Mouse (Mus musculus): ENCODE results near the gene Wnk1.
A peak's percentile ranks its signal among the peaks of the same experiment; 100 is the strongest.

The Wnk1 gene

DNA sequence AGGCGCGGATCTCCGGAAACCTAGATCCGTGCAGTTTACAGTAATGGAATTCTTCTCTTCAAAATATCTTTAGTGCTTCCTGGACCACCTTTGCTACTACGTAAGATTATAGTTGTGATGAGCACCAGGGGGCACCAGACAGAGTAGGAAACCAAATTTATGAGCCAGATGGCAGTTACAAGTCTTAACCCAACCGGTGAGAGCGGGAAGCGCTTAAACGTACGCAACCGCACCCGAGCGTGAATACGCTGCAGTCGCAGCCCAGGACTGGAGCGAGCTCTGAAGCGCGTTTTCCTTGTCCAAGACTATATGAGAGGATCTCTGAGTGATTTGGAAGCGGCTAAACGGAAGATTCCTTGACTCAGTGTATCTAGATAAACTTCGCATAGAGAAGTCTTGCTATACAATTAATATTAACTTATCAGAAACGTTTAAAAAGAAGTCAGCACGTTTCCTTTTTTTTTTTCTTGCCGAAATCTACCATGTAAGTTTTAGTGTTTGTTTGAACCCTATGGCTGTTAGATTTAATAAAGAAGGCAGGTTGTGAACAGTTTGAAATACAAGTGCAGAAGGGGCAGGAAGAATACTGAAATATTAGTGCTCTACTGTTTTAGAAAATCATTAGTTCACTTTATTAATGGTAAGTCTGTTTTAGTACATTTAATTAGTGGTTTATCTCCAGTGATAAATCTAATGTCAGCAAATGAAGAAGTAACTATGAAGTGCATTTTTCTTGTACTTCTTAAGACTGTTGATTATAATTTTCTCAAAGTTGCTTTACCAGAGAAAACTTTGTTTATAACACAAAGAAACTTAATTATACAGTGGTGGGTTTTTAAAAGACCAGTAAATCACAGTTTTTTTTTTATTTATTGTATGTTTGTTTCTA, 1.4 kb upstream of the Wnk1 start:
- DNase-seq, result peak; percentile 77

DNA sequence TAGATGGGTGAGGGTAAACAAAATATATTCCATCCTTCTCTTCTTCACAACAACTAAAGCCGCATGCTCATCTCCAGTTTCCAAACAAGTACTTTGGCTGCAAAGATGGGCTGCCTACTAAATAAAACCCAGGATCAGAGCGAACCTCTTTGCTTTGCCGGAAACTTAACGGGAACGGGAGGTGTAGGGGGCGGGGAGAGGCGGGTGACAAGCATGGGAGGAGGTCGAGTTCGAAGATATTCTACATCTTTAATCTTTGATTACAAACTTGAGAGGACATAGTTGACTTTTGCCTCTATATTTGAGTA, 738 bp upstream of the Wnk1 start:
- peak; percentile 54 for DNase-seq

DNA sequence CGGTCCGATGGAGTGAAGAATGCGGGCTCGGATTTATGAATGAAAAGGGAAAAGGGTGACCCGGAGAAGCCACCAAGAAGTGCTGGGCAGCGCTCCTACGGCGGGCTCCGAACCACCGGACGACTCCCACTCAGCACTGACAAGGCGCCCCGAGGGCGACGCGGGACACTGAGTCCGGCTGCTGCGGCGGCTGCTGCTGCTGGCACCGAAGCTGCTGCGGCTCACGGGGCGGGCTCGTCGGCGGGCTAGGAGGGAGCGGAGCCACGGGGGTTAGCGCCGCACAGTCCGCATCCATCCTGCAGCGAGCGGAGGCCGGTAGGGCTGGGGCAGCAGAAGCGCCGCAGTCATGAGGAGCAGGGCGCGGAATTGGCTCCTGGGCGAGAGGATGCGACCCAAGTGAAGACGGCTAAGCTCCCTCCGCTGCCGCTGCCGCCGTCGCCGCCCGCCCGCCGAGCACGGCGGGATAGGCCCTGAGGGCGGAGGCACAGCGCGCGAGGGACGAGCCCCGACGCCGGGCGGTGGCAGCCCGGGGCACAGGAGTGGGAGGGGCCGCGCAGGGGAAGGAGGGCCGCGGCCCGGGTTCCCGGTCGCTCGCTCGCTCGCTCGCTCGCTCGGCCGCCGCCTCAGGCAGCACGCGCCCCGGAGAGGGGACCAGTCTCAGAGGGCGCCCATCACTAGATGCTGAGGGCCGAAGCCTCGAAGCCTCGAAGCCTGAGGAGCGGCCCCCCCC, 671 bp downstream of the Wnk1 start:
- peak; percentile 77 for DNase-seq

GRCm38 (mm10) chr6:120037004-120037635, 1.4 kb downstream of the Wnk1 start:
- DNase-seq, result peak; percentile 69

GRCm38 (mm10) chr6:120024577-120024976, 13.9 kb downstream of the Wnk1 start:
- no peak for DNase-seq

DNA sequence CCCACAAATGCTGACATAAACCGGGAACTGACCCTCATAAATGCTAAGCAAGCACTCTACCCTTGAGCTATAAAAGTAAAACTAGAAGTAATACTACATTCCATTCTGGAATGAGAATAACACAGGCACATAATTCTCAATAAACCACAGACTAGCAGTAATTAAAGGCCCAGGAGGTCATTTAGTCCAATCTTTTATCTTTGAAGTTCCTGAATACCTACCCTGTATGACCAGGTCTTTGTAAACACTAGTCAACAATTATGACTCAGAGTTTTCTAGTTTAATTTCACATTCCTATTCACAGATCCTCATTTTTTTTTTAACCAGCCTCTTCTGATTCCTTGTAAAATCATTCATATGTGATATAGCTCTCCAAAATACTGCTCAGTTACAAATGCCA, 14.7 kb downstream of the Wnk1 start:
- DNase-seq, result no peak

DNA sequence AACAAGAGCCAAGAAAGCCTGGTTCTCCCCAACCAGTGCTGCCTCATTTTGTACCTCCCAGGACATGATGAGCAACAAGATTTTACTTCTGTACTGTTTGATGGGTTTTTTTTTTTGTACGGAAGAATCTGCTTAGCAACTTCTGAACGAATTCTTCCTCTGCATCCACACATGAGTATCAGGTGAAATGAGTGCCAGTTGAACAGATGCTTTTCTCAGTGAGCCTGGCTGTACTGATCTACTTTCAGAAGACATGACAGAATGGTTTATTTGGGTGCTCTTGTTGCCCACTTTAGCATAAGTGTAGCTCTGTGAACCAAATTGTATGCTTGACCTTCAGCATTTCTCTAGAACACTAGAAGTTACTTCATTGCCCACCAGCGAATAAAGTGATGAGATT, 16.4 kb downstream of the Wnk1 start:
- no peak for DNase-seq

- DNase-seq, result no peak
These were observed 18.8 kb downstream of the Wnk1 start for GRCm38 (mm10) chr6:120019697-120020096.

- no peak for DNase-seq
These were observed 25.3 kb downstream of the Wnk1 start for GRCm38 (mm10) chr6:120013125-120013524.

- no peak for DNase-seq
These were observed 27.0 kb downstream of the Wnk1 start for GRCm38 (mm10) chr6:120011440-120011839.

- no peak for DNase-seq
These were observed 27.5 kb downstream of the Wnk1 start for GRCm38 (mm10) chr6:120011001-120011400.

GRCm38 (mm10) chr6:120010535-120010934, 27.9 kb downstream of the Wnk1 start:
- no peak for DNase-seq

- no peak for DNase-seq
These were observed 36.8 kb downstream of the Wnk1 start for GRCm38 (mm10) chr6:120001718-120002117.

GRCm38 (mm10) chr6:119996480-119996879, 42.0 kb downstream of the Wnk1 start:
- no peak for DNase-seq

- no peak for DNase-seq
These were observed 114.1 kb downstream of the Wnk1 start for GRCm38 (mm10) chr6:119924235-119925005.

GRCm38 (mm10) chr6:119922544-119922943, 115.9 kb downstream of the Wnk1 start:
- DNase-seq, result no peak

GRCm38 (mm10) chr6:119922136-119922535, 116.3 kb downstream of the Wnk1 start:
- DNase-seq, result no peak

DNA sequence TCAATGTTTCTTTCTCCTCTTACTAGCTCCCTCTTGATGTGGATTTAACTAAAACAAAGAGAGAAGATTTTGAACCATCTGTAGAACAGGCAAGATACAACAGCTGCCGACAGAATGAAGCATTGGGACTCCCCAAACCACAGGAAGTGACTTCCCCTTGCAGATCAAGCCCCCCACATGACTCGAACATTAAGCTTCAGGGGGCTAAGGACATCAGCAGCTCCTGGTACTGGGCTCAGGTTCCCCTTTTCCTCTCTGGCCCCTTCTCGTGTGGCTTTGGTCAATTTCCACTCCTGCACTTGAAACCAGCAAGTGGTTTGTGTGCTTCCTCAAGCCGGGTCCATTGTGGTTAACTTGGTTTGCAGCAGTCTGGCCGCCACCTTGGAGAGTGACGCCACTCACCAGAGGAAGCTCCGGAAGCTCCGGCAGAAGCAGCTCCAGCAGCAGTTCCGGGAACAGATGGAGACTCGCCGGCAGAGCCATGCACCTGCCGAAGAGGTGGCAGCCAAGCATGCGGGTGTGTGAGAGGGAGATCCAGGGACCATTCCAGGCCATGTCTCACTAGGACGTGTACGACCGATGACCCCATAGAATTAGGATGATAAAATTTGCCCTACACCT, 119.8 kb downstream of the Wnk1 start:
- peak; percentile 83 for DNase-seq

DNA sequence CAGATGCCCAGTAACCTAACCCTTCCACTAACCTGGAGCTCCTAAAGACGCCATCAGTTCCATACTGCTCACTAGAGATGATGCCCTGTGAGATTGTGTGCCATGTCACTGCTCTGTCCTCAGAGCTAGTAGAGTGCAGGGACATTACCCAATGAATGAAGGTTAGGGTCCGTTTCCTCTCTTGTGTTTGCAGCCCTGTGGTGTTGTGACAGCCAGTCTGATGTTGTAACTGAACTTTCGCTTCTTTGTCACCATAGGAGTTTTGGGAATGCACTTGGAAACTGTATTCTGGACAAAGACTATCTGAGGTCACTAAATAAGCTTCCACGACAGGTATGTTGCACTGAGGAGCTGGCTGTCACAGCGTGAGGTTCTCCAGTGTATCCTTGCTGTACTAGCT, 122.8 kb downstream of the Wnk1 start:
- no peak for DNase-seq

DNA sequence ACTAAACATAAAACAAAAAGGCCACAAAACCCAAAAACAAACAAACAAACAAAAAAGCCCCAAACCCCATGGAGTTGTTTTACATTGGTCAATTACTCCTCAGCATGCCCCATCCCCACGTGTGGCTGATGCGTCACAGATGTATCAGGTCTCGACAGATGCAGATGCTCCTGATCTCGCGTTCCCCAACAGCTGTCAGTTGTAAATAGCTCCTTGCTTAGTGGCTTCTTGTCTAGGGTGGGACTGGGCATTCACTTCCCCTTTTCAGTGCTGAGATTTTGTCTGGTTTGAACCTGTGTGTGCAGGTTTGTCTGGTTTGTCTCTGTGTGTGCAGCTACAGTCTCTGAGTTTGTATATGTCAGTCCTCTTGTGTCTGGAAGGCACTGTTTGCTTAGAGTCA, 126.4 kb downstream of the Wnk1 start:
- no peak for DNase-seq

DNA sequence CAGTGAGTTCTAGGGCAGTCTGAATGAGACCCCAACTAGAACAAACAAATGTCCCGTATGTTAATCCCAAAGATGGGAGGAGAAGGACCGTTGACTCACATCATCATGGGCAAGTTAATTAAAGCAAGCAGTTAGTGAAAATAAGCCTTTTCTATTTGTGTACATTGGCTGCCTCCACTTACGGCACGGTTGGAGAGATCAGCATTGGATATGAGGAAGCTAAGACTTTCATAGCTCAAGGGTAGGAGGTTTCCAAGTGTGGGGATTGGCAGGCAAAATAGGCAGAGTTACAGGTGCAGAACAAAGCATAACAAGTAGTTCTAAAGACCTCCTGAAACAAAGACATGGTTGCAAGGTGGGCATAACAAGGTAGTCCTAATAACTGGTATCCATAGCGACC, 133.0 kb downstream of the Wnk1 start:
- no peak for DNase-seq

DNA sequence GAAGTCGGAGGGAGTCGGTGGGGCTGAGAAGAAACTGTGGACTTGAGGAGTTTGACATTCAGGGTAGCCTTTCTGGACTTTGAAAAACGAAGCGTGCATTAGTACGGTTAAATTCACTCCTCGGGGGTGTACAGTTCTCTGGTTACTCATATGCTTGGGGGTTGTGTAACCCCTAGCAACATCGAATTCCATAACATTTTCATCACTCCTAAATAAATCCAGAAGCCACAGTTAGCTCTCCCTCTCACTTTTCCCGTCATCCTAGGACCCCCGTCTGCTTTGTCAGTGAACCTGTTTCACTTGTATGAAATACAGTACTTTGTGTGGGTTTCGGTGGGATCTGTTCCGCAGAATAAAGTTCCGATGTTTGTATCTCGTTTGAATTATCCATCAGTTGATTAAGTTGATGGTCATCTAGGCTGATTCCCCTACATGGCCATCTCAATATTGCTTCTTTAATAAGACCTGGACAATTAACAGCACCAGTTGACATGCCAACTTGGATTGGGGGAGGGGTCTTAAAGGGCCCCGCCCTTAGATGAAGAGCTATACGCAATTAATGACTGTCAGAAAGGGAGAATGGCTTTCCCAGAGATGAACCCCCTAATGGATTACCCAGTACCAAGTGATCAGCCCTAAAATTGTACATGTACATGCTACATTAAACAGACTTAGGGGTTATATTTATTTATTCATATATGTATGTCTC, 135.2 kb downstream of the Wnk1 start:
- DNase-seq, result peak; percentile 32
